Mouse (Mus musculus) midbrain, embryonic 11.5 days (tissue): ENCODE results near the gene Gm49321. TPM values are rescaled to one million over a fixed set of nuclear protein-coding genes. Genes with fewer than 3 reads are reported as not detected.
A peak's percentile ranks its signal among the peaks of the same experiment; 100 is the strongest.

Experiments
- ATAC-seq: fragments of 200-750 bp; cut with Nextera tagmentation; 2 replicates; pipeline ENCODE4 v1.8.0; 2017; ENCODE audit warnings: moderate TSS enrichment, moderate library complexity; ENCODE audit not compliant: low FRiP score
- DNase-seq: peaks from one replicate; pipeline ENCODE4 v3.0.0; 2015; ENCODE audit warnings: low spot score; ENCODE audit errors: missing footprints
- H3K27ac ChIP-seq: fragments of 300-500 bp; sonication (generic); 2 replicates; pipeline ENCODE4 v1.5.1; 2014; ENCODE audit warnings: low read depth, low read length
- H3K27me3 ChIP-seq: fragments of 300-500 bp; sonication (generic); 2 replicates; pipeline ENCODE4 v1.6.1; 2014; ENCODE audit warnings: mild to moderate bottlenecking, low read length, moderate library complexity, mixed read lengths; ENCODE audit not compliant: control insufficient read depth, insufficient read depth
- H3K36me3 ChIP-seq: fragments of 300-500 bp; sonication (generic); 2 replicates; pipeline ENCODE4 v1.6.1; 2014; ENCODE audit warnings: mild to moderate bottlenecking, low read length, moderate library complexity, mixed read lengths; ENCODE audit not compliant: control insufficient read depth, insufficient read depth
- H3K4me1 ChIP-seq: fragments of 300-500 bp; sonication (generic); 2 replicates; pipeline ENCODE4 v1.6.1; 2014; ENCODE audit warnings: low read length; ENCODE audit not compliant: control insufficient read depth, insufficient read depth
- H3K4me2 ChIP-seq: fragments of 300-500 bp; sonication (generic); 2 replicates; pipeline ENCODE4 v1.6.1; 2014; ENCODE audit warnings: mild to moderate bottlenecking, moderate library complexity
- H3K4me3 ChIP-seq: fragments of 300-500 bp; sonication (generic); 2 replicates; pipeline ENCODE4 v1.5.1; 2014; ENCODE audit warnings: low read depth, low read length
- H3K9ac ChIP-seq: fragments of 300-500 bp; sonication (generic); 2 replicates; pipeline ENCODE4 v1.6.1; 2014; ENCODE audit warnings: low read length
- H3K9me3 ChIP-seq: fragments of 300-500 bp; sonication (generic); 2 replicates; pipeline ENCODE4 v1.6.1; 2016; ENCODE audit warnings: low read length; ENCODE audit not compliant: control insufficient read depth
- WGBS: fragments of 180-500 bp; shearing (Covaris S2); extraction: QIAGEN DNeasy Blood & Tissue Kit; methylation state at CpG from one replicate; pipeline ENCODE4 v1.1.7; 2014; 5-methylcytosine and 5-hydroxymethylcytosine counted together
- polyA plus RNA-seq: library from polyadenylated mRNA; unstranded; fragments of >200 nt; fragmentation: Nextera tagmentation; extraction: Ambion mirVana; gene quantifications from 2 replicates; pipeline ENCODE4 v1.2.1, GENCODE M21; 2014

Gene Gm49321
- polyA plus RNA-seq, 1 experiment from 2014 or later = 16.0 TPM

- 85% methylated on average over 5 of the region's 5 CpGs for WGBS
- DNase-seq = no peak
- no peak overlapping the region for H3K27ac ChIP-seq
- no peaks in the 10 kb centered on the region for H3K36me3 ChIP-seq
- H3K4me2 ChIP-seq = no peak overlapping the region
- H3K4me1 ChIP-seq = peaks cover 2% of the 10 kb centered on the region; the same call in 1 of the 2 replicates
- H3K27me3 ChIP-seq = no peaks in the 10 kb centered on the region; the same call in 1 of the 2 replicates
- H3K4me3 ChIP-seq = no peak overlapping the region
- H3K9ac ChIP-seq = no peak overlapping the region
- no peaks in the 10 kb centered on the region for H3K9me3 ChIP-seq
- no peak for ATAC-seq
Observed at GRCm38 (mm10) chr12:73904133-73904934, 33.1 kb upstream of the Gm49321 start.

GRCm38 (mm10) chr12:73905041-73905440, 32.4 kb upstream of the Gm49321 start:
- Histone ChIP-seq H3K27me3 (no peaks in the 10 kb centered on the region; the same call in 1 of the 2 replicates), H3K9me3 (no peaks in the 10 kb centered on the region), H3K36me3 (no peaks in the 10 kb centered on the region), H3K4me2 (no peak overlapping the region), H3K4me1 (peaks cover 4% of the 10 kb centered on the region; the same call in 1 of the 2 replicates), H3K4me3 (no peak overlapping the region), H3K27ac (no peak overlapping the region), H3K9ac (no peak overlapping the region)
- WGBS = 69% methylated on average over 2 of the region's 2 CpGs
- no peak for DNase-seq
- no peak for ATAC-seq

- Histone ChIP-seq H3K9me3 (no peaks in the 10 kb centered on the region), H3K4me3 (no peak overlapping the region), H3K4me1 (peaks cover 7% of the 10 kb centered on the region; the same call in 1 of the 2 replicates), H3K36me3 (no peaks in the 10 kb centered on the region), H3K4me2 (no peak overlapping the region), H3K9ac (no peak overlapping the region), H3K27ac (no peak overlapping the region), H3K27me3 (no peaks in the 10 kb centered on the region; the same call in 1 of the 2 replicates)
- ATAC-seq (no peak), DNase-seq (no peak)
- 88% methylated on average over 4 of the region's 4 CpGs for WGBS
Observed at GRCm38 (mm10) chr12:73905555-73905954, 31.9 kb upstream of the Gm49321 start.

- Histone ChIP-seq H3K27me3 (no peaks in the 10 kb centered on the region; the same call in 1 of the 2 replicates), H3K4me3 (peak overlapping the region; percentile 91), H3K4me1 (peaks cover 12% of the 10 kb centered on the region), H3K36me3 (no peaks in the 10 kb centered on the region), H3K9ac (peak overlapping the region; percentile 99), H3K9me3 (no peaks in the 10 kb centered on the region), H3K27ac (no peak overlapping the region), H3K4me2 (peak overlapping the region; percentile 73)
- ATAC-seq = no peak
- DNase-seq = peak; percentile 85
- 2% methylated on average over 18 of the region's 18 CpGs for WGBS
Observed at GRCm38 (mm10) chr12:73907079-73907672, 30.3 kb upstream of the Gm49321 start.

GRCm38 (mm10) chr12:73907673-73908150, 29.7 kb upstream of the Gm49321 start:
- peak overlapping the region; percentile 99 for H3K9ac ChIP-seq
- peak overlapping the region; percentile 91 for H3K4me3 ChIP-seq
- DNase-seq (peak; percentile 100), ATAC-seq (peak; percentile 99)
- H3K27me3 ChIP-seq = no peaks in the 10 kb centered on the region; the same call in 1 of the 2 replicates
- peak overlapping the region; percentile 98 for H3K27ac ChIP-seq
- under 1% methylated on average over 35 of the region's 51 CpGs for WGBS
- H3K36me3 ChIP-seq = no peaks in the 10 kb centered on the region
- peaks cover 12% of the 10 kb centered on the region for H3K4me1 ChIP-seq
- no peaks in the 10 kb centered on the region for H3K9me3 ChIP-seq
- peak overlapping the region; percentile 73 for H3K4me2 ChIP-seq

- peak overlapping the region; percentile 99 for H3K9ac ChIP-seq
- H3K36me3 ChIP-seq = no peaks in the 10 kb centered on the region
- under 1% methylated on average over 57 of the region's 76 CpGs for WGBS
- peak overlapping the region; percentile 98 for H3K27ac ChIP-seq
- H3K4me3 ChIP-seq = peak overlapping the region; percentile 91
- no peaks in the 10 kb centered on the region for H3K9me3 ChIP-seq
- no peaks in the 10 kb centered on the region; the same call in 1 of the 2 replicates for H3K27me3 ChIP-seq
- DNase-seq (peak; percentile 96), ATAC-seq (peak; percentile 80)
- H3K4me1 ChIP-seq = peaks cover 12% of the 10 kb centered on the region
- peak overlapping the region; percentile 73 for H3K4me2 ChIP-seq
Observed at GRCm38 (mm10) chr12:73908274-73909012, 29.0 kb upstream of the Gm49321 start.

- H3K27ac ChIP-seq = no peak overlapping the region; the same call in 1 of the 2 replicates
- H3K4me2 ChIP-seq = peak overlapping the region; percentile 73
- no peaks in the 10 kb centered on the region for H3K9me3 ChIP-seq
- H3K9ac ChIP-seq = peak overlapping the region; percentile 99
- H3K4me3 ChIP-seq = peak overlapping the region; percentile 91
- DNase-seq (no peak), ATAC-seq (no peak)
- WGBS = 5% methylated on average over 6 of the region's 6 CpGs
- no peaks in the 10 kb centered on the region; the same call in 1 of the 2 replicates for H3K27me3 ChIP-seq
- H3K4me1 ChIP-seq = peaks cover 12% of the 10 kb centered on the region
- no peaks in the 10 kb centered on the region for H3K36me3 ChIP-seq
Observed at GRCm38 (mm10) chr12:73909013-73909575, 28.4 kb upstream of the Gm49321 start.

- Histone ChIP-seq H3K9ac (no peak overlapping the region), H3K27me3 (no peaks in the 10 kb centered on the region), H3K4me3 (no peak overlapping the region), H3K4me1 (no peaks in the 10 kb centered on the region), H3K36me3 (no peaks in the 10 kb centered on the region), H3K9me3 (no peaks in the 10 kb centered on the region), H3K27ac (no peak overlapping the region), H3K4me2 (no peak overlapping the region)
- DNase-seq = no peak
- WGBS = 95% methylated on average over 5 of the region's 5 CpGs
- ATAC-seq = no peak
Observed at GRCm38 (mm10) chr12:73918479-73918878, 19.0 kb upstream of the Gm49321 start.
